Mouse (Mus musculus) midbrain, embryonic 13.5 days (tissue): ENCODE measurements around the gene BC017158. TPM values are rescaled to one million over a fixed set of nuclear protein-coding genes. Genes with fewer than 3 reads are reported as not detected.

Experiments used
- ATAC-seq: fragments of 200-750 bp; cut with Nextera tagmentation; 2 replicates; pipeline ENCODE4 v1.8.0; 2017; ENCODE audit warnings: mild to moderate bottlenecking, moderate TSS enrichment, moderate library complexity
- H3K27ac ChIP-seq: fragments of 300-500 bp; sonication (generic); 2 replicates; pipeline ENCODE4 v1.5.1; 2015; ENCODE audit warnings: inconsistent platforms, mild to moderate bottlenecking, moderate library complexity
- H3K27me3 ChIP-seq: fragments of 300-500 bp; sonication (generic); 2 replicates; pipeline ENCODE4 v1.6.1; 2015; ENCODE audit warnings: mild to moderate bottlenecking, inconsistent platforms
- H3K36me3 ChIP-seq: fragments of 300-500 bp; sonication (generic); 2 replicates; pipeline ENCODE4 v1.6.1; 2015; ENCODE audit warnings: mild to moderate bottlenecking, inconsistent platforms
- H3K4me1 ChIP-seq: fragments of 300-500 bp; sonication (generic); replicated peaks from 2 replicates; pipeline ENCODE4 v1.6.1; 2015; ENCODE audit warnings: inconsistent platforms
- H3K4me2 ChIP-seq: fragments of 300-500 bp; sonication (generic); replicated peaks from 2 replicates; pipeline ENCODE4 v1.6.1; 2015; ENCODE audit warnings: moderate library complexity, mild to moderate bottlenecking, inconsistent platforms
- H3K4me3 ChIP-seq: fragments of 300-500 bp; sonication (generic); replicated peaks from 2 replicates; pipeline ENCODE4 v1.5.1; 2015; ENCODE audit warnings: mild to moderate bottlenecking, inconsistent platforms
- H3K9ac ChIP-seq: fragments of 300-500 bp; sonication (generic); replicated peaks from 2 replicates; pipeline ENCODE4 v1.6.1; 2015; ENCODE audit warnings: mild to moderate bottlenecking, inconsistent platforms
- H3K9me3 ChIP-seq: fragments of 300-500 bp; sonication (generic); 2 replicates; pipeline ENCODE4 v1.6.1; 2016; ENCODE audit warnings: mild to moderate bottlenecking, inconsistent platforms
- WGBS: fragments of 180-500 bp; shearing (Covaris S2); methylation state at CpG from one replicate; pipeline ENCODE4 v1.1.7; 2015; 5-methylcytosine and 5-hydroxymethylcytosine counted together
- polyA plus RNA-seq: library from polyadenylated mRNA; unstranded; fragments of >200 nt; fragmentation: Nextera tagmentation; extraction: Ambion mirVana; gene quantifications from 2 replicates; pipeline ENCODE4 v1.2.1, GENCODE M21; 2015

Gene BC017158
- polyA plus RNA-seq, 1 experiment from 2014 or later: 17.5 TPM

DNA sequence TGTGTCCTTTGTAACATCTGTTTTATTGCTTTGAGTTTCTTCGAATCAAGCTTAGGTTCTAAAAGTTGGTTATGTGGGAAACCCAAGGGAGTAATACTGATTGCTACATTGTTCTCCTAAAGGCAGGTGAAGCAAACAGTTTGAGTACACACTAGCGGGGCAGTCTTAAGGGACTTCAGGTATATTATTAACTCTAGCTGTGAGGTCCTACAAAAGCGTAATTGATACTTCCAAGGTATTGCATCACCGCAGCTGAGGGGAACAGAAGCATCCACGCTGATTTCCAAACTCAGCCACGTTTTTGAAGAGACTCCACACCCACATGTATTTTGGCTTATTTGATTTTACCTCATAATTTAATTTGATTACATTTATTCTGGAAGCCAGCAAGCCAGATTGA lies 6.2 kb upstream of the BC017158 start:
- Histone ChIP-seq H3K4me1 (no peaks in the 10 kb centered on the region), H3K27ac (no peak overlapping the region), H3K36me3 (no peaks in the 10 kb centered on the region), H3K9ac (no peak overlapping the region), H3K27me3 (no peaks in the 10 kb centered on the region), H3K9me3 (no peaks in the 10 kb centered on the region), H3K4me3 (no peak overlapping the region), H3K4me2 (no peak overlapping the region)
- no peak for ATAC-seq
- WGBS: 87% methylated on average over 6 of the region's 6 CpGs

GRCm38 (mm10) chr7:128302151-128302550 lies 4.2 kb upstream of the BC017158 start:
- no peak overlapping the region for H3K4me3 ChIP-seq

DNA sequence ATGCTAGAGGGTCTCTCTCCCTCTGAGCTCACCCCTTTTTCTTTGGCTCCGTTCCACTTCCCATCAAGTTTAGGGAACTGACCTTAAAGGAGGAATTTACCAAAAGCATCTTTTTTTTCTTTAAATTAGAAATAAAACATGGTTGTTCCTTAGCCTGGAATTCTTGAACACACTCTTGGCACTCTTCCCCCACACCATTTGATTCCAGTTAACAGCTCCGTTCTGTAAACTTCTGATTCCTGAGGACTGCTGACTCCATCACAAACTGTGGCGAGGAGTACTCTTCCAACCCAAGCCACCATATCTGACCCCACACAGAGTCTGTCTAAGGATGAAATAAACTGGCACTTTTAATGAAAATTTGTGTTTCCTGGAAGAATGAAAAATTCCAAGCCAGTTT lies 3.0 kb upstream of the BC017158 start:
- Histone ChIP-seq H3K27ac (no peak overlapping the region), H3K36me3 (no peaks in the 10 kb centered on the region), H3K27me3 (no peaks in the 10 kb centered on the region), H3K4me3 (no peak overlapping the region), H3K4me2 (no peak overlapping the region), H3K9me3 (no peaks in the 10 kb centered on the region), H3K4me1 (peaks cover 22% of the 10 kb centered on the region), H3K9ac (no peak overlapping the region)
- WGBS: 86% methylated on average over 3 of the region's 3 CpGs
- ATAC-seq: no peak

More at GRCm38 (mm10) chr7:128302151-128302550, 4.2 kb upstream of the BC017158 start:
- no peaks in the 10 kb centered on the region for H3K36me3 ChIP-seq
- no peak for ATAC-seq
- no peak overlapping the region for H3K9ac ChIP-seq
- H3K27me3 ChIP-seq: no peaks in the 10 kb centered on the region
- no peaks in the 10 kb centered on the region for H3K9me3 ChIP-seq
- WGBS: 85% methylated on average over 3 of the region's 3 CpGs
- H3K4me2 ChIP-seq: no peak overlapping the region
- H3K27ac ChIP-seq: no peak overlapping the region
- peaks cover 16% of the 10 kb centered on the region for H3K4me1 ChIP-seq

DNA sequence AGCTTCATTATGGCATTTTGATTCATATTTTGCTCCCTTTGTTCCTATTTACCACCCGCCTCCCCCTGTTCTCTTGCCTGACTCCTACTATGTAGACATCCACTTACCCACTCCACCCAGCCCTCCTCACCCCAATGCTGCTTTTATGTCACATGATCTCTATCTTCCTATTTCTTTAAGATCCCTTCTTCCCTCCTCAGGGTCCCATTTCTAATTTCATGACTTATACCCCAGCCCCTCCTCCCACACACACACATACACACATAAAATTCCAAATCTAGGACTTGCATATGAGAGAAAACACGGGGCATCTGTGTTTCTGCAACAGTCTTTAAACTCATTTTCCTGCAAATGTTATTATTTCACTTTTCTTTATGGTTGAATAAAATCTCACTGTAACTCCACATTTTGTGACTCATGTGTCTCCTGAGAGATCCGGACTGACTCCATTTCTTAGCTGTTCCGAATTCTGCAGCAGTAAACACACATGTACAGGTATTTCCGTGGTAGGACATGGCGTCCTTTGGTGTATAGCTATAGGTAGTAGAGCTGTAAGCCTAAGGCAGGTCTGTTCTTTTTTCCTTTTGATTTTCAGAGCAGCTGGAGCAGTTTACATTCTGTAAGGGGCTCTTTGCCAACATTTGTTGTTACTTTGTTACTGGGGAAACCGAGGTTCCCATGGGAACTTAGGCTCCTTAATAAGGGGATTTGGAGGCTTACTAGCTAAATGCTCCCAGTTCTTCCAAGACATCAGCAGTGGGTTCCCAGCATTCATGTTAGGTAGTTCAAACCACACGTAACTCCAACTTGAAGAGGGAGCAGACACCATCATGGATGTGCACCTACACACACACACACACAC lies 742 bp upstream of the BC017158 start:
- peak overlapping the region; percentile 91 for H3K4me3 ChIP-seq

GRCm38 (mm10) chr7:128297291-128297616 lies 716 bp downstream of the BC017158 start:
- H3K9ac ChIP-seq: peak overlapping the region; percentile 91
- H3K9me3 ChIP-seq: no peaks in the 10 kb centered on the region
- H3K4me3 ChIP-seq: peak overlapping the region; percentile 91
- H3K27ac ChIP-seq: no peak overlapping the region; the same call in 1 of the 2 replicates
- peaks cover 22% of the 10 kb centered on the region for H3K4me1 ChIP-seq
- no peaks in the 10 kb centered on the region; the same call in 1 of the 2 replicates for H3K36me3 ChIP-seq
- H3K4me2 ChIP-seq: peak overlapping the region; percentile 93
- no peak for ATAC-seq
- no peaks in the 10 kb centered on the region for H3K27me3 ChIP-seq
- WGBS: 39% methylated on average over 10 of the region's 10 CpGs

More for the DNA sequence above, 742 bp upstream of the BC017158 start:
- Histone ChIP-seq H3K36me3 (no peaks in the 10 kb centered on the region; the same call in 1 of the 2 replicates), H3K9me3 (no peaks in the 10 kb centered on the region), H3K27ac (no peak overlapping the region), H3K27me3 (no peaks in the 10 kb centered on the region), H3K4me1 (peaks cover 22% of the 10 kb centered on the region), H3K9ac (peak overlapping the region; percentile 91), H3K4me2 (peak overlapping the region; percentile 93)
- peak; percentile 44; the same call in 1 of the 2 replicates for ATAC-seq
- 66% methylated on average over 8 of the region's 8 CpGs for WGBS

GRCm38 (mm10) chr7:128296514-128296913 lies 1.5 kb downstream of the BC017158 start:
- Histone ChIP-seq H3K27me3 (no peaks in the 10 kb centered on the region), H3K9ac (no peak overlapping the region), H3K4me2 (no peak overlapping the region), H3K36me3 (no peaks in the 10 kb centered on the region; the same call in 1 of the 2 replicates), H3K4me1 (peaks cover 22% of the 10 kb centered on the region), H3K4me3 (no peak overlapping the region), H3K9me3 (no peaks in the 10 kb centered on the region), H3K27ac (no peak overlapping the region)
- ATAC-seq: no peak
- 64% methylated on average over 3 of the region's 3 CpGs for WGBS

DNA sequence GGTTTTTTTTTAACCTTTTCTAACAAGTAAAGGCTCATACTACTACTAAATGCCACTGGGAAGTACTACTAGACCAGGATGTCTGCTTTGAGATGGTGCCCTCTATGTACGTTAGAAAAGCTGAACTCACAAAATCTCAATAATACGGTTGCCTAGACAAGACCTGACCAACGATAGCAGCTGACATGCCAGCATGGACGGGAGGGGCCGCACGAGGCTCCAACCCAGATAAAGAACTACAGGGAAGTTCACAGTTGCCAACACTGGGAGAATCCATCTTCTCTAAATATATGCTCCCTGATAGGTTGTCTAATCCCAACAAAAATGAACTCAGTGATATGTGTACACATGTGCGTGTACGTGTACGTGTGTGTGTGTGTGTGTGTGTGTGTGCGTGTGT lies 3.2 kb downstream of the BC017158 start:
- Histone ChIP-seq H3K4me1 (peaks cover 22% of the 10 kb centered on the region), H3K27ac (no peak overlapping the region), H3K4me2 (no peak overlapping the region), H3K36me3 (peaks cover 4% of the 10 kb centered on the region; the same call in 1 of the 2 replicates), H3K9ac (no peak overlapping the region), H3K9me3 (no peaks in the 10 kb centered on the region), H3K4me3 (no peak overlapping the region), H3K27me3 (no peaks in the 10 kb centered on the region)
- ATAC-seq: no peak
- 94% methylated on average over 10 of the region's 10 CpGs for WGBS

DNA sequence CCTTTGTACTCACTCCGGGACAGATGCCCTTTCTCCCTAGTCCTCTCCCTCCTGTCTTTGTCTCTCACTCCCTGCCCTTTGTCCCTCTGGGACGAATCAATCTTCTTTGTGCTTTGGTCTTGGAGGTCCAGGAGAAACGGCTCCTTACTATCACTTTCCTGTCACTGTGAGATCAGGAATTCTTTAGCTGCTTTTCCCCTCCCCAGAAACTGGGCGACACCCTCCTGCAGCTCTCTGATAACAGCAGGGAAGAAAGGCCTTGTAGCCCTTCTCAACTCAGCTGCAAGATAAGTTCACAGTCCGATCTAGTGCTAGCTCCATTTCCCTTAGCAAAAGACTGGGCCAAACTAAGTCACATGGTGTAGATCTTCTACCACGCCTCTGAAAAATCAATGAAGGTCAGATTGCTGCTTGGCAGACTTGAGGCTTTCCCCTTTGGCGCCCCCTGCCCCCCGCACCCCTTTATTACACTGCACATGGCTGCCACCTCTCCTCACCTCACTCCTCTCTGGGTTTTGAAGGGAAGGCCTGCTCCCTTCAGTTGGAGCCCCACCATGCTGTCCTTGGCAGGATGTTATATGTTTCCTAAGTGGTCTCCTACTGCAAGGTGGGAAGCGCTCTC lies 8.9 kb downstream of the BC017158 start:
- H3K36me3 ChIP-seq: peaks cover 26% of the 10 kb centered on the region
- WGBS: 19% methylated on average over 9 of the region's 9 CpGs
- no peak overlapping the region for H3K27ac ChIP-seq
- ATAC-seq: no peak
- H3K4me3 ChIP-seq: no peak overlapping the region
- 0 out of 2 replicates have a peak, but pooled peaks cover 13% of the 10 kb centered on the region for H3K27me3 ChIP-seq
- H3K4me2 ChIP-seq: no peak overlapping the region
- peak overlapping the region; percentile 8; the same call in 1 of the 2 replicates for H3K9ac ChIP-seq
- H3K9me3 ChIP-seq: no peaks in the 10 kb centered on the region
- H3K4me1 ChIP-seq: peaks cover 9% of the 10 kb centered on the region

GRCm38 (mm10) chr7:128285060-128285459 lies 12.9 kb downstream of the BC017158 start:
- H3K9ac ChIP-seq: no peak overlapping the region
- H3K27me3 ChIP-seq: peaks cover 17% of the 10 kb centered on the region; the same call in 1 of the 2 replicates
- H3K27ac ChIP-seq: no peak overlapping the region
- H3K36me3 ChIP-seq: peaks cover 22% of the 10 kb centered on the region
- no peaks in the 10 kb centered on the region for H3K9me3 ChIP-seq
- H3K4me2 ChIP-seq: no peak overlapping the region
- no peak for ATAC-seq
- H3K4me3 ChIP-seq: no peak overlapping the region
- WGBS: 91% methylated on average over 8 of the region's 8 CpGs
- H3K4me1 ChIP-seq: peaks cover 18% of the 10 kb centered on the region

DNA sequence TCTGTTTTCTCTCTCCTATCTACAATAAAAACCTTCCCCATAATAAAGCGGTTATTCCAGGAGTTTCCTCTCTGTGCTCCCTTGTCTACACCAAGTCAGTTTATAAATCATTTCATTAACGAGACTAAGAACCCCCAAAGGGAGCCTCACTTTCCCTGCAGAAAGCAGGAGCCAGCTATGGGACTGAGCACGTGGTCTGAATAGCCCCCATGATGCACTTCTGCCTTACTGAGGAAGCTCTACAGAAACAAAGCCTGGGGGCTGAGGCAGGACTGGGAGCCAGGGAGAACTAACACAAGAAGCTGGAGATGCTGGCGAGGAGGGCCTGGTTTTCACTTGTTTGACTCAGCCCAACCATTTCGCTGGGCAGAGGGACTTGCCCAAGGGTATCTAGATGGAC lies 13.9 kb downstream of the BC017158 start:
- Histone ChIP-seq H3K9me3 (no peaks in the 10 kb centered on the region), H3K27ac (peak overlapping the region; percentile 35; the same call in 1 of the 2 replicates), H3K9ac (no peak overlapping the region), H3K36me3 (peaks cover 32% of the 10 kb centered on the region), H3K27me3 (peaks cover 23% of the 10 kb centered on the region; the same call in 1 of the 2 replicates), H3K4me1 (peaks cover 15% of the 10 kb centered on the region), H3K4me2 (no peak overlapping the region), H3K4me3 (no peak overlapping the region)
- no peak for ATAC-seq
- WGBS: 55% methylated on average over 5 of the region's 5 CpGs

DNA sequence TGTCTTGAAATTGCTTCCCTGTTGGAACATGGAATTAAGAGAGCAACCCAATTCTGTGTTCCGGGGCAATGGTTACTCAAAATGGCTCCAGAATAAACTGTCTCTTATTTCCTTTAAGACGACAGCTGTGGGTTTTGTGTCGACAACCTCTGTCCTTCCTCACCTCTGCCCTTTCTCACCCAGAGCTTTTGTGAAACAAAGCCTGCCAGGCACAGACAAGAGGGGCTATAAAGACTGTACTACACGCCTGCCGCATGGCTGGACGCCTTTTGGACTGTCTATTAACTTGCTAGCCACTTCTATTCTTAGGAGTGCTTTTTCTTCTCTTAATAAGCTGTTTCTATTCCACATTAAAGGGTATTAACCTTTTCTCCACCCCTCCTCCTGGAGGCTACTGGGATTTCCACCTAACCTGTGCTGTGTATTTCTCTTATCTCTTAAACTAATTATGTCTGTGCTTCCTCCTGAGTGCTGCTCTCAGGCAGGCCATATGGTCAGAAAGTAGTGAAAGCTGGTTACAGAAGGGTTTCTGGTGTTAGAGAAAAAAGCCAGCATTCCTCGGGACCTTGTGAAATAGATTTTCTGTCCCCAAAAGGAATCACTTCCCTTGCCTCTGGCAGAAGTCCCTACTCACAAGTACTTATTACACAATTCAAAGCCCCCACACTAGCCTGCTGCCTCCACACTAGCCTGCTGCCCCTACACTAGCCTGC lies 15.3 kb downstream of the BC017158 start:
- Histone ChIP-seq H3K4me1 (peaks cover 11% of the 10 kb centered on the region), H3K4me3 (no peak overlapping the region), H3K9me3 (no peaks in the 10 kb centered on the region), H3K9ac (0 out of 2 replicates have a peak overlapping the region, but pooled peaks have one; percentile 14), H3K36me3 (peaks cover 30% of the 10 kb centered on the region), H3K4me2 (no peak overlapping the region), H3K27ac (no peak overlapping the region), H3K27me3 (peaks cover 22% of the 10 kb centered on the region; the same call in 1 of the 2 replicates)
- ATAC-seq: no peak
- 10% methylated on average over 7 of the region's 7 CpGs for WGBS
